Mouse (Mus musculus) right cerebral cortex, postnatal 14 days (tissue): ENCODE data around the gene Cdk5rap1.

Experiments used
- DNase-seq: peaks from one replicate; pipeline ENCODE4 v3.0.0; 2022

The Cdk5rap1 gene

GRCm38 (mm10) chr2:154372842-154373500 is at the start of gene Cdk5rap1:
Cdk5rap1 (minus strand) TSS chr2:154373010.
- DNase-seq, result no peak

- no peak for DNase-seq
Observed at GRCm38 (mm10) chr2:154422181-154422580, 49.4 kb upstream of the Cdk5rap1 start.

- DNase-seq, result no peak
Observed at GRCm38 (mm10) chr2:154420942-154421731, 48.3 kb upstream of the Cdk5rap1 start.

- no peak for DNase-seq
Observed at GRCm38 (mm10) chr2:154419631-154420515, 47.1 kb upstream of the Cdk5rap1 start.

GRCm38 (mm10) chr2:154418001-154418400 is 45.2 kb upstream of the Cdk5rap1 start:
- DNase-seq, result no peak

GRCm38 (mm10) chr2:154417107-154417506 is 44.3 kb upstream of the Cdk5rap1 start:
- DNase-seq, result peak; percentile 88

GRCm38 (mm10) chr2:154412018-154412666 is 39.3 kb upstream of the Cdk5rap1 start:
- no peak for DNase-seq

- peak; percentile 48 for DNase-seq
Observed at GRCm38 (mm10) chr2:154410355-154410754, 37.5 kb upstream of the Cdk5rap1 start.

GRCm38 (mm10) chr2:154407643-154408445 is 35.0 kb upstream of the Cdk5rap1 start, which contains the start of gene Snta1:
Snta1 (minus strand) TSS chr2:154408099.
- DNase-seq, result peak; percentile 78

GRCm38 (mm10) chr2:154407063-154407642 is 34.3 kb upstream of the Cdk5rap1 start:
- no peak for DNase-seq

GRCm38 (mm10) chr2:154405447-154405994 is 32.7 kb upstream of the Cdk5rap1 start:
- no peak for DNase-seq

- no peak for DNase-seq
Observed at GRCm38 (mm10) chr2:154402811-154403210, 30.0 kb upstream of the Cdk5rap1 start.

GRCm38 (mm10) chr2:154401976-154402375 is 29.2 kb upstream of the Cdk5rap1 start:
- no peak for DNase-seq

- no peak for DNase-seq
Observed at GRCm38 (mm10) chr2:154399325-154399724, 26.5 kb upstream of the Cdk5rap1 start.

GRCm38 (mm10) chr2:154398267-154398666 is 25.5 kb upstream of the Cdk5rap1 start:
- DNase-seq, result no peak

GRCm38 (mm10) chr2:154396529-154396928 is 23.7 kb upstream of the Cdk5rap1 start:
- DNase-seq, result no peak

GRCm38 (mm10) chr2:154394602-154395001 is 21.8 kb upstream of the Cdk5rap1 start:
- DNase-seq, result no peak

- DNase-seq, result peak; percentile 44
Observed at GRCm38 (mm10) chr2:154390180-154390964, 17.6 kb upstream of the Cdk5rap1 start.

- DNase-seq, result peak; percentile 83
Observed at GRCm38 (mm10) chr2:154379103-154379502, 6.3 kb upstream of the Cdk5rap1 start.
